ENCODE assay signal across 22 mouse cellular contexts in genomic region chr1:187770234-187770633, GRCm38 (mm10).
A peak's percentile ranks its signal among the peaks of the same experiment; 100 is the strongest.
DNase-seq lines count a peak whose midpoint lies in the region; ATAC-seq lines count a peak whose summit lies in the region.
"Had no signal": no experiment of that assay in that cellular context is flagged by ENCODE, and none has a peak within 500 bp of the region (broad histone marks: within the 10 kb centered on the region; RNA-seq: fewer than 3 reads in every experiment).

No protein-coding gene starts in this region.

- H3K9me3 ChIP-seq in kidney, embryonic 14.5 days (ENCODE audit: control insufficient read depth, low read length): no peaks in the 10 kb centered on the region
- no peaks in the 10 kb centered on the region for H3K9me3 ChIP-seq in forebrain, embryonic 10.5 days
- H3K9me3 ChIP-seq: embryonic facial prominence, embryonic 13.5 days; forebrain, embryonic 13.5 days; heart, embryonic 10.5 days; hindbrain, embryonic 13.5 days had no signal

- H3K4me3 ChIP-seq in kidney, embryonic 14.5 days (ENCODE audit: low read length): no peak overlapping the region
- no peak overlapping the region for H3K4me3 ChIP-seq in forebrain, embryonic 10.5 days
- H3K4me3 ChIP-seq: embryonic facial prominence, embryonic 13.5 days; forebrain, embryonic 13.5 days; heart, embryonic 10.5 days; hindbrain, embryonic 13.5 days had no signal

- no peak overlapping the region for H3K9ac ChIP-seq in kidney, embryonic 14.5 days (ENCODE audit: low read depth, low read length)
- H3K9ac ChIP-seq: embryonic facial prominence, embryonic 13.5 days; forebrain, embryonic 13.5 days; forebrain, postnatal 0 days; hindbrain, embryonic 13.5 days had no signal

- no peaks in the 10 kb centered on the region for H3K4me1 ChIP-seq in kidney, embryonic 14.5 days (ENCODE audit: control insufficient read depth, insufficient read depth, low read length)
- peaks cover 12% of the 10 kb centered on the region for H3K4me1 ChIP-seq in forebrain, embryonic 10.5 days
- H3K4me1 ChIP-seq: embryonic facial prominence, embryonic 13.5 days; forebrain, embryonic 13.5 days; hindbrain, embryonic 13.5 days had no signal

- no peaks in the 10 kb centered on the region for H3K27me3 ChIP-seq in kidney, embryonic 14.5 days (ENCODE audit: control insufficient read depth, insufficient read depth, low read length)
- no peaks in the 10 kb centered on the region for H3K27me3 ChIP-seq in forebrain, embryonic 10.5 days (ENCODE audit: poor library complexity, severe bottlenecking)
- H3K27me3 ChIP-seq: CH12.LX; forebrain, embryonic 13.5 days; Patski had no signal

- H3K4me2 ChIP-seq in kidney, embryonic 14.5 days (replicated peaks; ENCODE audit: low read depth, low read length): no peak overlapping the region
- H3K4me2 ChIP-seq: embryonic facial prominence, embryonic 13.5 days; forebrain, embryonic 13.5 days; hindbrain, embryonic 13.5 days had no signal

- DNase-seq in kidney, adult 11 months: peak; percentile 83
- DNase-seq in kidney, adult 9 months: peak; percentile 90
- peak; percentile 47 for DNase-seq in kidney, postnatal 10 days
- DNase-seq in kidney, postnatal 4 days: peak; percentile 22 to 41
- DNase-seq in forebrain, embryonic 10.5 days (ENCODE audit: extremely low spot score, low spot score): no peak
- no peak for DNase-seq in heart, adult 18-20 months
- DNase-seq in thymus, adult 18-20 months: no peak
- DNase-seq: adrenal gland, postnatal 14 days; cerebellum, adult 11-12 months; cerebellum, adult 9-10 months; cerebellum, postnatal 25 days; forebrain, postnatal 0 days; gastrocnemius, postnatal 25 days; heart, postnatal 10 days had no signal

- no peak overlapping the region for H3K27ac ChIP-seq in kidney, embryonic 14.5 days (ENCODE audit: low read depth, low read length)
- H3K27ac ChIP-seq in forebrain, embryonic 10.5 days: no peak overlapping the region
- H3K27ac ChIP-seq: embryonic facial prominence, embryonic 13.5 days; forebrain, embryonic 13.5 days; heart, embryonic 10.5 days; hindbrain, embryonic 13.5 days had no signal

- H3K36me3 ChIP-seq in kidney, embryonic 14.5 days (ENCODE audit: control insufficient read depth, insufficient read depth, low read length): no peaks in the 10 kb centered on the region
- no peaks in the 10 kb centered on the region for H3K36me3 ChIP-seq in forebrain, embryonic 10.5 days (replicated peaks)
- H3K36me3 ChIP-seq: embryonic facial prominence, embryonic 13.5 days; heart, embryonic 10.5 days; hindbrain, embryonic 13.5 days had no signal

- 76% methylated on average over 3 of the region's 3 CpGs for WGBS in kidney, embryonic 14.5 days
- 92% methylated on average over 3 of the region's 3 CpGs for WGBS in forebrain, embryonic 10.5 days

- ATAC-seq in kidney, embryonic 14.5 days (ENCODE audit: low FRiP score, low TSS enrichment): no peak
- ATAC-seq: activated CD4-positive, CD25-positive, alpha-beta regulatory T cell, adult 4 months; forebrain, embryonic 13.5 days; forebrain, postnatal 0 days; Patski had no signal

Comparison
In these comparisons a context has a peak if more than half of its experiments do, and no peak if none do; other contexts are left out.
1. DNase-seq: peak in kidney, adult 11 months (single experiment), kidney, adult 9 months (single experiment), kidney, postnatal 10 days (single experiment) and kidney, postnatal 4 days (2 of 2); none in forebrain, embryonic 10.5 days (single experiment), heart, adult 18-20 months (0 of 2) and thymus, adult 18-20 months (0 of 2).